Mouse (Mus musculus) retina, postnatal 7 days (tissue): ENCODE data around the gene Rnf10.

Source experiments
- DNase-seq: peaks from one replicate; pipeline ENCODE4 v3.0.0-alpha.2; 2012; ENCODE audit warnings: low read depth, low spot score

Gene Rnf10

DNA sequence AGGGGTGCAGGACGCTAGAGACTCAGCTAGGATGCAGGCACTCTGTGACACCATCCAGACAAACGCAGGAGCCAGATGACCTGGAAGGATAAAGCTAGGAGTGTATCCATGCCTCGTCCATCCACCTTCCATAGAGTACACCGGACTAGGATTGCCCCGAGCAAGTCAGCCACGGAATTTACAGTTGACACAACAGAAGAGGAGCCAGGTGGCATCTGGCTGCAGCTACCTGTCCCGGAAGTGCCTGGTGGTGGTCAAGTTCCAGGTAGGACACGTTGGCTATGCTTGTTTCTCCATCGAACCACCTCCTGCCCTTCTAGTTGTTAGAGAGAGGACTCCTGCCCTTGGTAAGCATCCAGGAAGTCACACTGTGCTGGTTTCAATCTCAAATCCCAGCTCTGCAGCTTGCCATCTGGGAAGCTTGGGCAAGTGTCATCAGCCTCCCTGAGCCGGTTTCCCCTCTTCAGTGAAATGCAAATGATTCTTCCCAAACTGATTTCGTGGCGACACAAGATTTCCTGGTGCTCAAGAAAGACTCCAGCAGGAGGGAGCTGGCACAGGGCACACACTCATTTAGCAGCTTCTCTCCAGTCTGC lies 78.0 kb downstream of the Rnf10 start:
- DNase-seq, result no peak

DNA sequence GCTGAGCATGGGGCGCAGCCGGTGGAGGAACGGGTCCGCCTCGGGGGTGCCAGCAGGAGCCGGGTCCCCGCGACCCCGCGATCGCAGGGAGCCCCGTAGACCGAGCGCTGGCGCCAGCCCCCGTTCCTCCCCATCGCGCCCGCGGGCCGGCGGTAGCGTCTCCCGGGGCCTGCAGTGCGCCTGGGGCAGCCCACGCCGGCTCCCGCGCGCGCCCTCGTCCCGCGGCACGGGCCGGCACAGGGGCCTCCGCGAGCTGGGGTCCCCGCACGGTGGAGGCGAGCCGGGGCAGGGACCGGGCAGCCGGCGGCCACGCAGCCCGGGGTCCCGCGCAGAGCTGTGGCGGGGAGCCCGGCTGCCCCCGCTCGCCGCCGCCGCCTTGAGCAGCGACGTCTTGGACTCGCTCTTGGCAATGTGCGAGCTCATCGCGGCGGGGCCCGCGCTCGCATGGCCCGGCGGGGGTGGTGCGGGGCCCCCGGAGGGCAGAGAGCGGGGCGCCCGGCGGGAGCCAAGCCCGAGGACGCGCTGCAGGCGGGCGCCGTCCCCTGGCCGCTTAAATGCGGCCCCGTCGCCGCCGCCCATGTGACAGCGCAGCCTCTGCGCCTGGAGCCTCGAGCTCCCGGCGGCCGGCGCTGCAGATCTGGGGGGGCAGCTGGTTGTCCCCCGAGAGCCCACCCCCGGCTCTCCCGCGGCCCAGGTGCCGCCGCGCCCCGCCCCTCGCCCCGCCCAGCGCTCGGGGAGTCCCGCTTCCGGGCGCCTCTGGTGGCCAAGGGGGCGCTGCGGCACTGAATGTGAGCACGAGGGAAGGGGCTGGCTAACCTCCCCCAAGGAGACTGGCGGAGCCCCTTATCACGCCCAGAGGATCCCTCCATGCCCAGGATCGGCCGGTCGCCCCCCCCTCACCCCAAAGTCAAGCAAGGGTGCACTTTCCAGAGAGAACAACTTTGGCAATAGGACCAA lies 78.8 kb downstream of the Rnf10 start, which contains the start of gene Cabp1:
Gene Cabp1 (minus strand): TSS at position 713 of the 957 bp plus-strand sequence.
- DNase-seq, result no peak

DNA sequence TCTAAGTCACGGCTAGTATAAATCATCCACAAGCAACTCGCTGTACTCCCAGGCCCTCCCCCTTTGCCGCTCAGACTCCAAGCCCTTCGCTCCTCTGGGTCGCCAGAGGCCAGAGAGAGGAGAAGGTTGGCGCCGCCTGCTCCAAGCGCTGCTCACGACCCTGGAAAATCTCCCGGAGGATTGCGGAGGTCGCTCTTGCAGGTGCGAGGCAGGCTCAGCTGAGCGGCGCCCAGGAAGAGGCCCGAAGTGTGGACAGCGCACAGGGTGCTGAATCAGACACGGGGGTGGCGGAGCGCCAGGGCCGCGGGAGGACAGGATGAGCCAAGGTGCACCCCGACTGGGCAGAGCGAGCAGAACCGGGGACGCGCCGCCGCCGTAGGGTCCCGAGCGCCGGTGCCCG lies 79.5 kb downstream of the Rnf10 start:
- DNase-seq, result no peak

DNA sequence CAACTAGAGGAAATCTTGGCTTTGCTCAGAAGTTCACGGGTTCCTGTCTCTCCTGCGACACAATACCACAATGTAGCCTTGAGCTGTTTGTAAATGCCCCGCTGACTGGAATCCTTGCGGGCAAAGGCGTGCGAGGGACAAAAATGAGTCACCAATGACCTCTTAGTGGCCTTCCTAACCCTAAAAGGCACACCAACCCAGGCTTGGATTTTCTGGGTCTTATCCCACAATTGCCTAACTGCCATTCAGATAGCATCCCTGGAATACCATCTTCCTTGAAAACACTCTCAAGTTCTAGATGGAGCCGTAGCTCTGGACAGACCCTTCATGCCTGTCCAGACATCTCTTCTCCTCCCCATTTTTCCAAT lies 79.9 kb downstream of the Rnf10 start:
- DNase-seq, result no peak

DNA sequence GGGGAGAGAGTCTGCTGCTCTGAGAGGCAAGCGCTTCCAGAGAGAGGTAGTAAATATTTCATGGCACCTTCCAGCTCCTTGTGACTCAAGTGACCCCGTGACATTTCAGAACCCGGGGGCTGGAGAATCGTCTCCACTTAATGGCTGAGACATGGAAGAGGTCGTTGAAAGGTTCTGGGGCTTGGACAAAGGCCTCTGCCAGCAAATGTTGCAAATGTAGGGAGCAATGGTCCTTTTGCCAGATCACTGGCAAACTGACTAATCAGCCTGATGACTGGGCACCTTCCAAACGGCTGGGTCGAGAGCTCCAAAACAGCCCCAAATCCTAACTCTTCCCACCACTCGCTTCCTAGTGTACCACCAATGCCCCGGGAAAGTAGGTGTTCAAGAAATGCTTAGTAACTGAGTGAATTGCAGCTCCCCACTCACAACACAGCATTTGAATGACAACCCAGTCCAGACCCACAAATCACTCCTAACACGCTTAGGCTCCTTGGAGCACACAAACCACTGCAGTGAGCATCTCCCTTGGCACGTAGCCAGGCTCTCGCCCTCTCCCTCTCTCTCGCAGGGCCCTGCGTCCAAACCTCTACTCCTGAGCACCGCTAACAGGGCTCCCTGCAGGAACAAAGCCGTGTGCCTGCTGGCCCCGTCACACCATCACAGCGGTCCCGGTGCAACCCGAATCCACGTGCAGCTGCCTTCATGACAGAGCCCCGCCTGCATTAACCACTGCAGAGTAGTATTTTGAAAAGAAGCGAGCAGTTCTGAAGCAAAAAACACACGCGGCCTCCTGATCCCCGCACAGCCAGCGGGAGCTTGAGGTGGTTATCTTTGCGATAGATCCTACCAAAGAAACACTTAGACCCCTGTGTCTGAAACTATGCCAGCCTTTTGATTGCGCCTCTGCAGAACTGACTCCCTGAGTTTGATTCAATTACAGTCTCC lies 80.5 kb downstream of the Rnf10 start:
- DNase-seq, result no peak
